Mouse (Mus musculus) common myeloid progenitor, adult 5-6 weeks (primary cell): ENCODE measurements at regions not wholly inside any gene's neighbourhood (a gene's known extent, or its start where the extent isn't known, plus 50 kb on each side); places are given as distances from the start of the nearest gene placed in this dataset.

Experiments
- ATAC-seq: replicated peaks from 2 replicates; pipeline ENCODE4 v1.8.0; 2016; ENCODE audit warnings: low read depth, mild to moderate bottlenecking, moderate TSS enrichment, inconsistent platforms; ENCODE audit not compliant: poor library complexity, severe bottlenecking

DNA sequence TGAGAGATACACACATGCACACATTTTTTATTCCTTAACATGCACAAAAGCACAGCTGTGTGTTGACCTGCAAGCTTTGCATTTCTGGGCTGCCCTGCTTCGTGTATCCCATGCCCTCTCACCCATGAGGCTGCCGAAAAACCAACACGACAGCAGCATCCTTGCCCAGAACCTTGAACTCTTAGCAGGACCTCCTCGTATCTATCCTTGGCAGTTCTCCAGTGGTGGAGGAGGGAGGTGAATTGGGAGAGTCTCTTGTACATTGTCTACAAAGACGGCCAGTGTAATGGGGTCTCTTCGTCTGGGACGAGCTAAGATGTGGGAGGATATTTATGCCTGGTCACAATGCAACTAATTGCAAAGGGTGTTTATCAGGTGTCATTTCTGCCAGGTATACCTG, 149.6 kb upstream of the Cadm1 start:
- no peak for ATAC-seq

DNA sequence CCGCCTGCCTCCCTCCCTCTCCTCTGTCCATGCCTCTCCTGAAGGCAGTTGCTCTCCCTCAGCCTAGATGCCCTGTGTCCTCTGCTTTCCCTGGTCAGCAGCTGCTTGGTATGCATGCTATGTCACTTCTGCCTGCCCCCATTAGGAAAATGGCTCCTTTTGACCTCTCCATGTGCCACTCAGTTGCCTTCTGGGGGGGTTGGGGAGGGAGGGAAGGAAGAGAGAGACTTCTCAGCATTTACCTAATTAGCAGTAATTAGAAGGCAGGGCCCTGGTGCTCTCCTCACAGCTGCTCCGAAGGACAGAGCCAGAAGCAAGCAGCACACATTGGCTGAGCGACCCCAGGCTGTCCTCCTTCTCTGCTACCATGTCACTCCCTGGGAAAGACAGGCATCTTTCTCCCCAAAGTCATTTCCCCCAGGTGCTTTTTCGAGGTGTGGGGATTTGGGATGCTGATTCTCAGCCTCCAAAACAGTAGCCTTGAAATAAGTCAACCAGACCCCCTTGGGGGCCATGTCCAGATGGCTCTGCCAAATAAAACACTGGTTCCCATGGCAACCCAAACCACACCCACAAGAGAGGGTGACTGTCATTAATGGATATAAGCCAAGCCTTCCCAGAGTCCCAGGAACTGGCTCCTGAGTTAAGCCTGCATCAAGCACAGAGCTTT, 145.7 kb upstream of the Cadm1 start:
- ATAC-seq: no peak

DNA sequence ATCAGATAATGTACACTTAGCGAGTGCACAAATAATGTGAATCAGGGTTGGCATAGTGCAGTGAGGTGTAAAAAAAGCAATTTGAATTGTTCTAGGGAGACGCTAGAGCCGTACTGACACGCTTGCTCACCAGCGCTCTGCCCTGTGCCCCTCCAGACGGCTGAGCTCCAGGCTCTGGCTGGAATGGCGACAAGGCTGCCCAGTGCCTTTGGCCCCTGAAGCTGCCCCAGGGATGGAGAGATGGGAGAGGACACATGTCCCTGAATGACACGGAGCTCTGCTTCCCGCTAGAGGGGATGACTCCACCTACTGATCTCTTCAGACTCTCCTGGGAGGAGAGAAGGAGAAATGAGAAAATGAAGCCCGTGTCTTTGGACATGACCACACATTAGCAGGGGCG, 143.3 kb upstream of the Cadm1 start:
- no peak for ATAC-seq

DNA sequence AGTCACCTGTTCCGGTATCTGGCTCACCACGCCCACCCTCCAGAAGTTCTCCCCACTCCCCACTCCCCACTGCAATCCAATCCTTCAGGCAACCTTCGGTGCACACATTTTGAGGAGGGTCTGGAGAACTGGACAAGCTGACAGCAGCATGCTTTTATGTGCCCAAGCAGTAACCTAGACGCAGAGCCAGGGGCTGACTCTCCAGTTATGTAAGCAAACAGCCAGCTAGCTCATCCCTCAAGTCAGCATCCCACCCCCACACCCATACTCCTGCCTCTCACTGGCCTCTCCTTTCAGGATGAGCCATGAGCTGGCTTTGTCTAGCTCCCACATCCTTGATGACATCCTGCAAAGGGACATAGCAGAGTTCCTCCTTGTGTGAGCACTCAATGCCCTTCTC, 142.8 kb upstream of the Cadm1 start:
- no peak for ATAC-seq

DNA sequence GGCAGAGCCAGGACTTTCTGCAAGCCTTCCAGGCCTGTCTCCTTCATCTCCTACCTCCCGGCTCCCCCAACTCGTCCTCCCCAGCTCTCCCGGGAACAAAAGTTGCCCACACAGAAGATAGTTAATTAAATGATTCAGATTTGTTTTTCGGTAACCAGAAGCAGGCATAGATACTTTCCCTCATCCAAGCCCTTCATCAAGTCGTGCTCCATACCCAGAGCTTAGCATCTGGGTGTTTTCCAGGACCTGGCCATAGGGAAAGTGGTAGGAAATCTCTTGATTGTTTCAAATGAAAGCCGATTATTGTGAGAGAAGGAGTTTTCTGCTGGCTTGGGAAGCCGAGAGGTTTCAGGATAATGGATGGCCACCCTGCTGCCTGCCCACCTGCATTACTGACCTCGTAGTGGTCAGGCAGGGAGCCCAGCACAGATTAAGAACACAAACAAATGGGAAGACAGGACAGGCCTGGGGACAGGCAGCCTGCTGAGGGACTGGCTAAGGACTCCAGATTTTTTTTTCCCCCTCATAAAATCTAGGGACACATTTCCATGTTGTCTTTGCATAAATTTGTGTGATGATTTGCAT, 142.2 kb upstream of the Cadm1 start:
- ATAC-seq: no peak

DNA sequence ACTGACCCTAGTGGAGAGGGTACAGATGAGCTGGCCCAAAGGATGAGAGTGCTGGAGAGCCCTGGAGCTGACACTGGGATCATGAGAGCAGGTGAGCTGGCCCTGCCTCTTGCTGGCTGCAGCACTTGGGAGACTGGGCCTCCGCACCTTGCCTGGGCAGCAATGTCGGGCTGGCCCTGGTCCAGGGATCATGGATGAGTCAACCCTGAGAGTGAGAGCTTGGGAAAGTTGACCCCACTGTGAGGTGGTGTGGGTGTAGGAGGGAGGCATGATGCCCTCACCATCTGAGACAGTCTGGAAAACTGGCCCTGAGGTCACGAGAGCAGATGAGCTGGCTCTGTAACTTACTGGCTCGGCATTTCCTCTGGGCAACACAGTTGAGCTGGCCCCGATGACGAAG, 140.1 kb upstream of the Cadm1 start:
- ATAC-seq: no peak

DNA sequence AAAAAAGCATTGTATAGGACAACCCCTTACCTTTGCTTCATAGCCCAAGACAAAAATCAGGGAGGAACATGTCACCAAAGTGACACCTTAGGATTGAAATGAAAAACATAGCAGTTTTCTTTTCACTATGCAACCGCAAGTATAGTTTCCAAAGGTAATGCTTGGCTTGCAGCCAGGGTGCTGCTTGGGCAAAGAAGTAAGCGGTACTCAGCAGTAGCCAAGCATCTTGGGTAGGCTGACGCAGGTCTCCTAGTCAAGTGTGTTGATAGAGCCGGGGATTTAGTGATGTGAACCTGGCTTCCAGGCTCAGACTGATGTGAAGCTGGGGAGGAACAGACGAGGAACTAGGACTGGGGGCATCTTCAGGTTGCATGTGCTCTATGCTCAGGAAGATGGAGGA, 138.3 kb upstream of the Cadm1 start:
- ATAC-seq: no peak

DNA sequence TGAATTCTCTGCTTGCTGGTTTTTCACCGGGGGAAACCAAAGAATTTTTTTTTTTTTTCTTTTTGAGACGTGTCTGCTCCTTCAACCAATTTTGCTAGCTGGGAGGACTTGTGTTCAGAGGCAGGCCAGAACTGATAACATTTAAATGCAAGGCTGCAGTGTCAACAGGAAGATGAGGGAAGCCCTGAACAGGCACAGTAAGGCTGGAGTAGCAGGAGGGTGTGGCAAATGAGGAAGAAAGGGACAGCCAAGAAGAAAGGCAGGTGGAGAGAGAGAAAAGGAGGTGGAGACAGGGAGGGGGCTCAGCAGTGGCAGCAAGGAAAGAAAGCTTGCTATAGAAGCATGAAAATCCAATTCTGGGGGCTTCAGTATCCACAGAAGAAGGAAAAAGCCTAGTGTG, 130.4 kb upstream of the Cadm1 start:
- no peak for ATAC-seq

DNA sequence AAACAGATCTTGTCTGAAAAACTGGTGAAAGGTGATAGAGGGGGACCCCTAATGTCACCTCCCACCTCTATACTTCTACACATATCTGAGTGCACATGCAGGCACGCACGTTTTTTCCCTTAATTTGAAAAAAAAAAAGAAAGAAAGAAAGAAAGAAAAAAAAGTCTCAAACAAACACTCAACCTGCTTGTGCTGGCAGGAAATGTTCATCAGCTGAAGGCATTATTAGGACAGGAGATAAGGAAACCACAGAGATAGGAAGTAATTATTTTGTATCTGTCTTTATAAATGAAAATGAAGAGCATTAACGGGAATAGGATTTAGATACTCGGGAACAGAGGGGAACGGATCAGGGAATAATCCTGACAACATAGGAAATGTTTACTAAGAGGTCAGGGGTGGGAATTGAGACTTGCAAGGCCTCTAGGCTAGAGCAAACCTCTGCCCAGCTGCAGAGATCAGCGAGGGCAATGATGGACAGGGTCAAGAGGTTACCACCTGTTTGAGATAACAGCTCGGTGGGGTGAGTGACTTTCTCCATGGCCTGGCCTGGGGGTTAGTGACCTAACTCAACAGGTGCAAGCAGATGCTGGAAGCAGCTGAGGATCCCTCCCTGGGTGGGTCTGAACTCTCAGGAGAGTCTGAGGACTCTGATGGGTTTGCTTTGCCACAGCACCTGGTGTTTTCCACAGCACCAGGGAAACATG, 129.7 kb upstream of the Cadm1 start:
- ATAC-seq: no peak

DNA sequence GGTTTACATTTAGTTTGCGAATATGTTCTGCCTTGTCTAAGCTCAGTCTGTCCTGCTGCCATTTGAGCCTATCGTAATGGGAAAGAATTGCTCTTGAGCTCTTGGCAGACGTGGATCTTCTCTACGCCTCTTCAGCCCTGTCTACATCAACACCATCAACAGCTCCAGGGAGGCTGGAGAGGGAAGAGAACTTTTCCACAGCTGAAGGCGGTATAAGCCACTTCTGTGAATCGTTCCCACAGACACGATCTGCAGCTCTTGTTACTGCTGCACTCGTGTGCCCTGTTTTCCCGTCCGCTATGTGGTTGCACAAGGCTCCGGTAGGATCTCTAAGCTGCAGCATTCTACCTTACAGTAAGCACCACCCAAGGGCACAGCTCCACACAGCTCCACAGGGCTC, 128.5 kb upstream of the Cadm1 start:
- ATAC-seq: no peak

DNA sequence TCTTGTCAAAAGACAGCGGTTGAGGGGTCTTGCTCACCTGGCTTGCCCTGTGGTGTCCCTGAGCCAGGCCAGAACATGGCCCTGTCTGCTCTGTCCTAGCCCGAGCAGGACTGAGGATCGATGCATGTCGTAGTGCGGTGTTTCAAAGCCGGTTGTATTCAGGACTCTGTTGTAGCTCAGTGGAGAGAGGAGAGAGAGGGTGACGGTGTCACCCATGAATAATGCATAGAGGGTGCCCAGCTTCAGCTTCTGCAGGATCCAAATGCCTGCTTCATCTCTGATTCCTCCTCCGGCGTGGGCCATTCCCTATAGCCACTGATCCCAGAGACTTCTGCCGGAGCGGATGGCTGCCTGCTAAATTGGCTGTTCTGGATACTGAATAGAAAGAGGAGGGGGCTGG, 126.7 kb upstream of the Cadm1 start:
- ATAC-seq: no peak

DNA sequence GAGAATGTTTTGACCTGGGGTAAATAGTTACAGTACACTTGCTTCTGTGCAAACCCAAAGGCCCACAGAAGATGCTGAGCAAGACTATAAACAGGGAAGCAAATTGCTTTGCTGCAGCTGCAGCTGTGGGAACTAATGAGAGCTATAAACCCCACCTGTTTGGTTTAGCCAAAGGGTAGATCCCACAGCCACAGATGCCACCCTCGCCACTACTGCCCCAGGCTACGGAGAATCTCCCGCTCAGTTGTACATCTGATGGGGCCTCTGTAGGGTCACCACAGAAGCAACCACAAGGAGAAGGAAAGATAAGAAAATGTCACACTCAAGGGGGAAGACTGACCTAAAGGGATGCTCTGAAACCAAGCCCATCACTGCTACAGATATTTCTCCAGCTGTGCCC, 125.2 kb upstream of the Cadm1 start:
- ATAC-seq: no peak

DNA sequence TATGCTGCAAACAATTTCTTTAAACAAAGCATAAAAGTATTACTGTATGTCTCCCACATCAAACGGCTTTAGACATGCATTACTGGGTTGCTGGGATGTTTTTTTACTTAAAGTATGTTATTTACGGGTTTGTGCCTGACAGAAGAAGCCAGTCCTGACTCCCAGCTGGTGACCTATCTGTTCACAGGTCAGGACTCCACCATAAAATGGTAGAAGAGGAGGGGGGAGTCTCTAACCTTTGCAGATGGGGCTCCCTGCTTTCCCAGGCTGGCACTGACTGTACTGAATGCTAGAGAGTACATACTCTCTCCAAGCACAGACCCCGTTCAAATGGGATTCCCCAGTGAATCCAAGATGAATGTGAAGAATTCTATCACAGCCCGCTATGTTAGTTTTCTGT, 124.4 kb upstream of the Cadm1 start:
- no peak for ATAC-seq

DNA sequence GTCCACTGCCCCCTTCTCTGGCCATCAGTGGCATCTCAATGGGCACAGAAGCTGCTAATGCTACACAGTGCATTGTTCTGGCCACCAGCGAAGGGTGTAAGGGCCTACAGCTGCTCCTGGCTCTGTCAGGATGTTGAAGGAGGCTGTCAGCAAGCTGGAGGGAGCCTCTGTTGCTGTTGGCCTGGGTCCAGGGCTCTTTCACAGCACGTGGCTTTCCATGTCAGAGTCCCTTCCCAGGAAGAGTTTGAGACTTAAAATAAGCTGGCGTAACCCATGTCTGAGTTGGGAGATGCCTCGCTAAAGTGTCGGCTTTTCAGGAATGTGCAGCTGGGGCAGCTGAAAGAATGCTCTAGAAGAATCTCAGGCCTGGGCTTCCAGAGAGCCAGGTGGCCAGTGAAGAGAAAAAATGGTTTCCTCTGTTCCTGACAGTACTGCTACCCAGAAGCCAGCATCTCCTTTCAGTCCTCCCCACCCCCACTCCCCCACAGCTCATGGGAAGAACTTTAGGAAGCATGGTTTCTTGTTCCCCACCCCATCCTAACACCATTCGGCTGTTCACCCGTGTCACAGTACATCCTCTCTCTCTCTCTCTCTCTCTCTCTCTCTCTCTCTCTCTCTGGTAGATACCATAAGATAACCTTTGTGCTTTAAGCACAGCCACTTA, 122.8 kb upstream of the Cadm1 start:
- ATAC-seq: no peak

DNA sequence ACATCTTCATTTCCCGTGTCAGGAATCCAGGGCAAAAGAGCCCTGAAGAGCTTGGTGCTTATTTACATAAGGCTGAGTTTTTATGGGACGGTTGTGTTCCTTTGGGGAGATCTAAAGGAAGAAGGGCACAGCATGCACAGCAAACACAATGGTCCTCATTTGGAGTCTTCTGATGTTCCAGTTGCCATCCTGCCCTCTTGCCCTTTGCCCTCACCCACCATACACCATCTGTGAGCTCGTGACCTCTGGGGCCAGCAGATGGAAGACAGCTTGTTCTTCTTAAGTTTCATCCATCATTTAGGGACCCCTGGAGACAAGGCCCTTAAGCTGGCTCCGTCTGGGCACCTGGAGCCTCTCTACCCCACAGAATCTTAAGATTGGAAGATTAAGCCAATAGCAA, 121.9 kb upstream of the Cadm1 start:
- no peak for ATAC-seq

DNA sequence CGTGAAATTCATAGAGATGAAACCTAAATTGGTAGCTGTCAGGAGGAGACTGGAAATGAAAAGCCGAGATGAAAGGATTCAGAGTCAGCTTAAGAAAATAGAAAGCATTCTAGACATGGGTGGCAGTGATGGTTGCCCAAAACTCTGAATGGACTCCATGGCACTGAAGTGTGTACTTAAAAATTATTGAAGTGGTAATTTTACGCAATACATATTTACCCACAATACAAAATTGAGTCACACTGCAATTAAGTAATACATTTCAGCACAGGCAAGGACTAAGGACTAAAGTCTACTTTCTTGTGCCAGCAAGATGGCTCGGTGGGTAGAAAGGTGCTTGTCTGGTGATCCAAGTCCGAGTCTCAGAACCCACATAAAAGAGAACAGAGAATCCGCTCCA, 120.4 kb upstream of the Cadm1 start:
- no peak for ATAC-seq

DNA sequence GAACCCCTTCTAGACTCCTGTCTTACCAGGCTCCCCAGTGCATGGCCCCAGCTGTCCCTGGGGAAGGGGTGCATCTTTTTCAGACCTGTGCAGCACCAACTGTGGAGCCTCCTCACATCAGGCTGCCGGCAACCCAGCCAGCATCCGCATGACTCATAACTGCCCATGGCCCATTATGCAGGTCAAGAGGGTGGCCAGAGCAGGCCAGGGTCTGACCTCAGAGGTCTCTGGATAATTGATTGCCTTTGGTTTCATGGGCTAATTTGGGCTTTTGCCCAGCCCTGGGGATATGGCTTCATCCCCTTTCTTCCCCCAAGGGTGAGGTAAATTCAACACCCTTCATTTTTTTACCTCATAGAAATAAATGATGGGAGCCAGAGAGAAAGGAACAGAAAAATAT, 117.2 kb upstream of the Cadm1 start:
- no peak for ATAC-seq

DNA sequence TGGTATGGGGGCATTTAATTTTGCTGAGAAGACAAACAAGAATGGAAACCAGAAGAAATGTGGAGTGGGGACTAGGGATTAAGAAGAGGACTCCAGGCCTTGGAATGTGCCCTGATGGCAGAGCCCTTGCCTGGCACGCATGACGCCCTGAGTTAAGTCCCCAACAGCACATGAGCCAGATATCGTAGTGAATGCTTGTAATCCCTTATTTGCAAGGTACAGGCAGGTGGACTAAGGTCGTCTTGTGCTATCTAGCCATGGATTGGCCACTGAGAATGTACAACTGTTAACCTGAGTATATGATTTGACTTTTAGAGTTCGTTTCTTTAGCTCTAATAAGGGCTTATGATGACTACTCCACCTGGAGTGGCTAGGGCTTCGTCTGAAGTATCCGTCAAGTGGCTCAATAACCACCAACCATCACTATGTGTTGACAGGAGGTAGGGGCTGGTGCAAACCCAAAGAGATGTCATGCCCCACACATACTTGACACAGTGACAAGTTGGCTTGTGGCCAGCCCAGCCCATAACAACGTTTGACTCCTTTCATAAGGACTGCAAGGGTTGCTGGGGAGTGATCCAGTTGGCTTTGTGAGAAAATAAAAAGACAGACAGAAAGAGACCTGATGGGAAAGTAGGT, 115.5 kb upstream of the Cadm1 start:
- ATAC-seq: no peak

DNA sequence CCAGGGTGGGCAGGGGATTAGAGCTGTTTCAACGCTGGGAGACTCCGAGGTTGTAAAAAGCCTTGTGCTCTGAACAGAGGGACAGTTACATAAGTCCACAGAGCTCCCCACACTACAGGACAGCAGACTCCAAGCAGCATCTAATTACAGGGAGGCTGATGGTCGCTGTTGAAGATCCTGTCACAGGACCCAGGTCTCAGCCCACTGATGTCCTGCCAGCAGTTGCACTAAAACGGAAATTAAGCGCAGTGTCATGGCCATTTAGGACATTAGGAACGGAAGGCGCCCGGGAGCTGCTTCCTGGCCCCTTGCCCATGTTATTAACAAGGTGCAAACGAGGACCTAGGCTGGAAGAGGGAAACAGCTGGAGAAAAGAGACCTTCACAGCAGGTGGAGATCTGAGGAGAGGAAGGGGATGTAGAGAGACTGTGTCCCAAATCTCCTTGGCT, 107.8 kb upstream of the Cadm1 start:
- ATAC-seq: no peak

DNA sequence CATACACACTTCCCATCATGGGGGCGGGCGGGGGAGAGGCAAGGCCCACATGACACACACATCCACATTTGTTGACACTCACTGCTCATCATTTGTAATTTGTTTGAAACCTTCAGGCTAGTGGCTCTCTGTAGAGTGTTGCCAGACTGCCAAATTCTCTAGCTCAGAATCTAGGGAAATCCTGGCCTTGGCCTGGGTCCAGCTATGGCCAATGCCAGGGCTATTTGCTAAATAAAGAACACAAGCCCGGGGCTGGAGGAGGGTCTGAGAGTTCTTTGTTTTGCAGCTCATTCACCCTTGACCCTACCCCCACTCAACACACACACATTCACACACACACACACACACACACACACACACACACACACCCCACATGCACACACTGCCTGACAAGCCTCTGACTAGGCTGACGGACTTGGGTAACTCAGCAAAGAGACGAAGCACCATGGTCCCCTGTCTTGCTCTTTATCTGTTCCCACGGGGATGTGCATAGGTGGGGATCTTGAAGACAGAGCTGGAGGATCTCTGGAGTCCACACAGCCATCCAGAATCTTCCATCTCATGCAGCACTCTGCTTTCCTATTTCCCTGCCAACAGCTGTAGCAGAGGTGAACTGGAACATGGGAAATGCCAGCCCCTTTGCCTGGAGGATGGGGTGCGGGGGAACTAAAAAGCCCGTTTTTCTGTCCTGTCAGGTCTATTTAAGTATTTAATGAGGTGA, 107.1 kb upstream of the Cadm1 start:
- ATAC-seq: no peak
